Mouse (Mus musculus) thymus, adult 2 months (tissue): ENCODE results near the gene Kif18a. TPM values are rescaled to one million over a fixed set of nuclear protein-coding genes. Genes with fewer than 3 reads are reported as not detected.

ENCODE experiments used
- DNase-seq: peaks from one replicate; pipeline ENCODE4 v3.0.0; 2021
- H3K27ac ChIP-seq: fragments of 200-500 bp; 2 replicates; pipeline ENCODE4 v1.5.1; 2012; ENCODE audit warnings: low read length, control low read depth; ENCODE audit not compliant: control insufficient read depth, insufficient read depth
- H3K27me3 ChIP-seq: fragments of 200-500 bp; 2 replicates; pipeline ENCODE4 v1.6.1; 2012; ENCODE audit warnings: mild to moderate bottlenecking, low read length, moderate library complexity, mixed read lengths; ENCODE audit not compliant: control insufficient read depth, insufficient read depth
- H3K36me3 ChIP-seq: fragments of 200-500 bp; 2 replicates; pipeline ENCODE4 v1.6.1; 2012; ENCODE audit warnings: mild to moderate bottlenecking, low read length, moderate library complexity; ENCODE audit not compliant: control insufficient read depth, insufficient read depth
- H3K4me1 ChIP-seq: fragments of 200-500 bp; replicated peaks from 2 replicates; pipeline ENCODE4 v1.6.1; 2012; ENCODE audit warnings: low read length; ENCODE audit not compliant: control insufficient read depth, insufficient read depth
- H3K4me3 ChIP-seq: fragments of 200-500 bp; 2 replicates; pipeline ENCODE4 v1.5.1; 2012; ENCODE audit warnings: mild to moderate bottlenecking, low read length, control low read depth, moderate library complexity; ENCODE audit not compliant: control insufficient read depth, insufficient read depth
- CTCF ChIP-seq: fragments of 200-500 bp; IDR thresholded peaks from 2 replicates; pipeline ENCODE4 v1.5.1; 2012; ENCODE audit warnings: mild to moderate bottlenecking, control low read depth, low read length, moderate library complexity, borderline replicate concordance; ENCODE audit not compliant: control insufficient read depth, poor library complexity, insufficient read depth; ENCODE audit errors: extremely low read depth
- POLR2A ChIP-seq: fragments of 200-500 bp; IDR thresholded peaks from 2 replicates; pipeline ENCODE4 v1.6.1; 2012; ENCODE audit warnings: mild to moderate bottlenecking, low read length, control low read depth, moderate library complexity; ENCODE audit not compliant: control insufficient read depth, poor library complexity, insufficient read depth; ENCODE audit errors: extremely low read depth
- WGBS: fragments of 180-500 bp; shearing (Covaris S2); methylation state at CpG from one replicate; pipeline ENCODE4 v1.1.7; 2018; 5-methylcytosine and 5-hydroxymethylcytosine counted together
- polyA plus RNA-seq: library from polyadenylated mRNA; depleted of rRNA; stranded (reverse); fragments of >200 nt; gene quantifications from 2 replicates; pipeline ENCODE4 v1.2.3, GENCODE M21; 2012

The Kif18a gene
- polyA plus RNA-seq, 1 experiment, result 2.7 TPM

DNA sequence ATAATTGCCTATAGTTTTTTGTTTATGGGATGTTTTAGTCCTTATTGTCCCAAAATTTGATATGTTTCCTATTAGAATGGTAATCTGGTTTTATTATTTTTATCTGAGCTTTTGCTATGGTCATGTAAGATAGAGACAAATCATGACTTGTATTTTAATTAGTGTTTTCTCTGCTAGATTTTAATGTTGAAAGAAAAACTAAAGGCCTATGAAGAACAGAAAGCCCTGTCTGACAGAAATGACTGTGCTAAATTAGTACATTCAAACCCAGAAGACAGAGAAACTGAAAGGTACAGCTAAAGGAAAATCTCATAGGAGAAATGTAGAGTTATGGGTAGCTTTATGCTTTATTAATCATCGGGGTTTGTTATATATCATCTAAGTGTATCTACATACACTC, 17.6 kb downstream of the Kif18a start:
- Histone ChIP-seq H3K4me1 (no peaks in the 10 kb centered on the region), H3K36me3 (peaks cover 25% of the 10 kb centered on the region), H3K27me3 (no peaks in the 10 kb centered on the region), H3K4me3 (no peak overlapping the region), H3K27ac (no peak overlapping the region)
- WGBS, result 93% methylated on average over 1 of the region's 1 CpGs
- no peak for DNase-seq
- TF ChIP-seq POLR2A (no peak), CTCF (no peak)

DNA sequence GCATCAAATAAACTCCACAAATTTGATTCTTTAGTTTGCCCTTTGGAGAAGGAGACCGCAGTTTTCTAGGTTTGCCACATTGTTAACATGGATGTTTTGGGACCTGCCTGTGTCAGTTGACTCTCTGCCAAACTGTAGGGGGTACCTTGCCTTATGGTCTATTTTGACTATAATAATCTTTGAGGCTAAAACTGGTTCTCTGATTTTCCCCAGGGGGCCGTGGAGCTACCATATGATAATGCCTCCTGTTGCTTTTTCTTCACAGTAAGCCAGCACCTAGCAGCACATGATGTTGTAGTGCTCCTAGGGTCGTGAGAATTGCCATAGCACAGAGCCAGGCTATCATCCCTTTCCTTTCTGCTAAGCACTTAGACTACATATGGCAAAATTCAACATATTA, 21.7 kb downstream of the Kif18a start:
- Histone ChIP-seq H3K27ac (no peak overlapping the region), H3K4me1 (no peaks in the 10 kb centered on the region), H3K36me3 (peaks cover 27% of the 10 kb centered on the region), H3K4me3 (no peak overlapping the region), H3K27me3 (no peaks in the 10 kb centered on the region)
- TF ChIP-seq CTCF, result no peak
- no peak for TF ChIP-seq POLR2A
- 96% methylated on average over 3 of the region's 3 CpGs for WGBS
- no peak for DNase-seq

DNA sequence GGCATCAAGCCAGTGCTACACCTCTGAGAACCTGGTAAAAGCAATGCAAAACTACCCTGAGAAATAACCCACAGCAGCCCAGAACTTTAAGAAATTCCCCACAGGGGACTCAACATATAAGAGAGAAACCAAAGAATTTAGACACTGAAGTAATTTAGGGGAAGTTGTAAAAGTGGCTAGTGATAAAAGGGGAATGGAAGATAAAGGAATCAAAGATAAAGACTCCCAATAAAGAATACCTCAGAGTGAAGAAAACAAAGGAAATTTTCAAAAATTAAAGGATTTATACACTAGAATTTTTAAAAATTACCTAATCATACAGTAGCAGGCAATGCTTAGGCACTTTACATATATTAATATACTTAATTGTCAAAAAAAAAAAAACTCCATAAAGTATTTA, 23.1 kb downstream of the Kif18a start:
- no peak overlapping the region for H3K27ac ChIP-seq
- H3K36me3 ChIP-seq, result peaks cover 24% of the 10 kb centered on the region
- TF ChIP-seq POLR2A, result no peak
- TF ChIP-seq CTCF, result no peak
- no peaks in the 10 kb centered on the region for H3K4me1 ChIP-seq
- no peaks in the 10 kb centered on the region for H3K27me3 ChIP-seq
- H3K4me3 ChIP-seq, result no peak overlapping the region
- no peak for DNase-seq

DNA sequence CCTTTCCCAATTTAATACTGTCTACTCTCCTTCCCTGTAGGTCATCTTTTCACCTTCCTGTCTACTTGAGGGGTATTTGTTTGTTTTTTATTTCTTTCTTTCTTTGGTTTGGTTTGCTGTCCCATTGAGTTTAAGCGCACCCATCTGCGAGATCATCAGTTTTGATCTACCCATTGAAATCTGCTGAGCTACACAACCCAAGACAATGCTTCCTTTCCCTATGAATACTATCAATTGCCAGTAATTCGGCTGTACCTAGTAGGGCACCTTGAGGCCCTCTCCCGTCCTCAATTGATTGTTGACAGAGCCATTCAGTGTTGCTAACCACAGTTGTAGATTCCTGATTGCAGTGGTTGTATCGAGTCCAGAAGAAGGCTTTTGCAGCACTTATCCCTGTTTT, 30.8 kb downstream of the Kif18a start:
- WGBS, result 96% methylated on average over 5 of the region's 5 CpGs
- H3K27ac ChIP-seq, result no peak overlapping the region
- H3K36me3 ChIP-seq, result peaks cover 24% of the 10 kb centered on the region
- H3K27me3 ChIP-seq, result no peaks in the 10 kb centered on the region
- no peak for DNase-seq
- no peak for TF ChIP-seq POLR2A
- TF ChIP-seq CTCF, result no peak
- H3K4me1 ChIP-seq, result no peaks in the 10 kb centered on the region
- no peak overlapping the region for H3K4me3 ChIP-seq

DNA sequence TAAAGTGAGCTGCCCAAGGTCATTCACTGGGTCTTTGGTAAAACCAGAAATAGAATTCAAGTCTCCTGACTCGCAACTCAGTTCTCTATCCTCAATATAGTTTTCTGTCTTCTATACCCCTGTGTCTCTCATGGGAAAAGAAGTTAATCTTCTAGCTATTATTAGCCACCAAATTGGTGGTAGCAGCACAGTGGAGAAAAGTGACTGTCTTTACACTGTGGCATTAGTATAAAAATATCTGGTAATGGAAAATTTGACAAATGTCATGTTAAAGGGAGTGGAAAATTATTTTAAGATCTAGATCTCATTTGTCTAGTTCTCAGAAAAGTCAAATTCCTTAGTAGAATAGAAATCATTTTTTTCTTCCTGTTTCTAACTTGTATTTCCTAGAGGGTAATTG, 51.3 kb downstream of the Kif18a start:
- H3K36me3 ChIP-seq, result peaks cover 11% of the 10 kb centered on the region
- no peak overlapping the region for H3K4me3 ChIP-seq
- DNase-seq, result no peak
- no peaks in the 10 kb centered on the region for H3K4me1 ChIP-seq
- H3K27ac ChIP-seq, result no peak overlapping the region
- WGBS, result 98% methylated on average over 1 of the region's 1 CpGs
- TF ChIP-seq CTCF (no peak), POLR2A (no peak)
- no peaks in the 10 kb centered on the region for H3K27me3 ChIP-seq

DNA sequence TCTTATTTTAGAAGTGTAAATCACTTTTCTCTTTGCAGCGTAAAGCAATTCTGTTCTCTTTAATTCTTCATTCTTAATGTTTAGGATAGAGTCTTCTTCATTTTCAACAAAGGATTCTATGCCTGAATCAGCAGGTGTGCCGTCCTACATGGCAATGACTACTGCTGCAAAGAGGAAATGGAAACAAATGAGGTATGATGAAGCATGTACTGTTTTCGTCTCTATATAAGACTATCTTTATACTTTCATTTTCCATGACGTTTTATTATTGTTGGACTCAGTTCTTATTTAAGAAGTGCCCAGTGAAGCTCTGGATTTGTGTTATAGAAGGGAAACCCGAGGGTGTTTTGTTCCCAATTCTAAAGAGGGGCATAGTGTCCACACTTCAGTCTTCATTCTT, 53.7 kb downstream of the Kif18a start:
- Histone ChIP-seq H3K27me3 (no peaks in the 10 kb centered on the region), H3K27ac (no peak overlapping the region), H3K36me3 (peaks cover 15% of the 10 kb centered on the region), H3K4me3 (no peak overlapping the region), H3K4me1 (no peaks in the 10 kb centered on the region)
- no peak for DNase-seq
- 96% methylated on average over 5 of the region's 5 CpGs for WGBS
- no peak for TF ChIP-seq CTCF
- no peak for TF ChIP-seq POLR2A

DNA sequence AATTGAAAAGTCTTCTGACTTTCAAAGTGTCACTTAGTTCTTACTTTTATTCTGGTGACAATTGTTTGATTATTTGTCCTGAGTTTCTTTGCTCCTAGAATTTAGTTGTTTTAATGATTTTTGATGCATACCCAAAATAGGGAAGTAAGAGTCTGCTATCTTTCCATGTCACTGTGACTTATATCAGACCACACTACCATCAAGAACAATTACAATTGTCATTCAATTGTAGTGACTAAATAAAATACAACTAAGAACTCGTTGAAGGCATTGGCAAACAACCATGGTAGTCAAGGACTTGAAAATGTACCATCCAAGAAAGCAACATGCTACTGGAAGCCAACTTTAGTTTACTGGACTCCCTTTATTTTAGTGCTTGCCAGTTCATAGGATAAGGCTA, 55.2 kb downstream of the Kif18a start:
- Histone ChIP-seq H3K27ac (no peak overlapping the region), H3K4me3 (no peak overlapping the region), H3K4me1 (no peaks in the 10 kb centered on the region), H3K27me3 (no peaks in the 10 kb centered on the region), H3K36me3 (peaks cover 15% of the 10 kb centered on the region)
- no peak for TF ChIP-seq POLR2A
- TF ChIP-seq CTCF, result no peak
- DNase-seq, result no peak
- 67% methylated on average over 1 of the region's 1 CpGs for WGBS
